Comparison of ENCODE assay signal across 14 mouse cellular contexts in the genomic region with DNA sequence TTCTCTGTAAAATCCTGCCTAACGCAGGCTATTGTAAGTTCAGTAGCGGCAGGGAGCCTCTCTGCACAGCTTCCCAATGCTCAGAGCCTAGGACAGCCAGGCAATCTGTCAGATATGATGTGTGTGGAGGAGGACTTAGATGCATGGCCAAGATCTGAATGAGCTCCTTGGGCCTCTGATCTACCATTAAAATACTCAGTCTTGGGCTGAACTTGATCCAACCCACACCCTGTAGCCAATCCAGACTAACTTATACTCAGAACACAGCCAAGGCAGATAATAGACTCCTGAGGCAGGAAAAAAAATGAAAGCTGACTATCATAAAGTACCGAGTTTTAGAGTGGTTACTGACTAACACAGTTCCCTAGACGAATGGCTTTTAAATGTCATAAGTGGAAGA.
"Had no signal": no experiment of that assay in that cellular context is flagged by ENCODE, and none has a peak within 500 bp of the region (broad histone marks: within the 10 kb centered on the region; RNA-seq: fewer than 3 reads in every experiment).

No protein-coding gene starts in this region.

- H3K27ac ChIP-seq: neural tube, embryonic 15.5 days; stomach, embryonic 15.5 days; stomach, postnatal 0 days had no signal

- H3K36me3 ChIP-seq: neural tube, embryonic 15.5 days; stomach, embryonic 15.5 days had no signal

- H3K4me2 ChIP-seq: neural tube, embryonic 15.5 days; stomach, embryonic 15.5 days had no signal

- H3K9me3 ChIP-seq: neural tube, embryonic 15.5 days; stomach, embryonic 15.5 days had no signal

- H3K27me3 ChIP-seq: neural tube, embryonic 15.5 days; stomach, embryonic 15.5 days had no signal

- H3K9ac ChIP-seq: neural tube, embryonic 15.5 days; stomach, embryonic 15.5 days had no signal

- H3K4me3 ChIP-seq: neural tube, embryonic 15.5 days; stomach, embryonic 15.5 days had no signal

- H3K4me1 ChIP-seq: neural tube, embryonic 15.5 days; stomach, embryonic 15.5 days had no signal

- DNase-seq: retina, postnatal 1 day; right cerebral cortex, adult 18-20 months; right cerebral cortex, postnatal 14 days; right cerebral cortex, postnatal 25 days; right cerebral cortex, postnatal 4 days; spleen, adult 18-20 months; thymus, adult 18-20 months; thymus, adult 2 months; thymus, postnatal 14 days; thymus, postnatal 25 days; thymus, postnatal 36 days had no signal
